Mouse (Mus musculus) mesoderm, embryonic 11.5 days (tissue): ENCODE data around the gene Sh3tc1.

Experiments
- DNase-seq: peaks from one replicate; pipeline ENCODE4 v3.0.0-alpha.2; 2012; ENCODE audit warnings: low read depth, low spot score

Sh3tc1 gene

DNA sequence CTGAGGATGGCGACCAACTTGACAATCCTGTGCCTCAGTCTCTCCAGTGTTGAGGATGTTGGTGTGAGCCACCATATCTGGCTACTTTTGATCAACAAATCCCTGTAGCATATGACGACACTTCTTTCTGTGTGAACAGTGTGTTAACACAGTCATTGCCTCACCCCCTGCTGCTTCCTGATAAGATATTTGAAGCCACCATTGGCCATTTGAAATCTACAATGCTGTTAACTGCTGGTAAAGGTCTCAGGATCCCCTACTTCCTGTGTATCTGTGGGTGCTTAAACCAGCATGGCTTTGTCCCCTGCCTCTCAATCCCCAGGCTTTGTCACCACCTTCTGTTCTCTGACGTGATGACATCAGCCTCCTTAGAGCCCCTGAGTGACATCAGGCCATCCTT is 54.7 kb downstream of the Sh3tc1 start:
- DNase-seq: no peak

DNA sequence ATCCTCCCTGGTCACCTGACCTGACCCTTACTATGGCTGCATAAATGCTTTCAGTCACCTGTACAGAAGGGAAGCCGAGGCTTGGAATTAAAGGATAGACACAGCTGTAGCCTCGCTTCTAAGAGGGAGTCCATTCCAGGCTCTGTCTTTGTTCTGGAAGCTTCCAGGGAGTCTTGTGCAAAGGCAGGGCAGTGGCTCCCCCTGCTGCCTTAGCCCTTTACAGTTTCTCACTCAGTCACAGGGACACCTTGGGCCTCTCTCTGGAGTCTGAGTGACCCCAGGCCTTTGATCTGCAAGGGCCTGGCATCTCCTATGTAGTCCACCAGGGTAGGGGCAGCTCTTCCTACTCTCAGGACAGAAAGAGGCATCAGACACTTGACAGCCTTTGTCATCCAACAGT is 58.8 kb downstream of the Sh3tc1 start:
- no peak for DNase-seq

DNA sequence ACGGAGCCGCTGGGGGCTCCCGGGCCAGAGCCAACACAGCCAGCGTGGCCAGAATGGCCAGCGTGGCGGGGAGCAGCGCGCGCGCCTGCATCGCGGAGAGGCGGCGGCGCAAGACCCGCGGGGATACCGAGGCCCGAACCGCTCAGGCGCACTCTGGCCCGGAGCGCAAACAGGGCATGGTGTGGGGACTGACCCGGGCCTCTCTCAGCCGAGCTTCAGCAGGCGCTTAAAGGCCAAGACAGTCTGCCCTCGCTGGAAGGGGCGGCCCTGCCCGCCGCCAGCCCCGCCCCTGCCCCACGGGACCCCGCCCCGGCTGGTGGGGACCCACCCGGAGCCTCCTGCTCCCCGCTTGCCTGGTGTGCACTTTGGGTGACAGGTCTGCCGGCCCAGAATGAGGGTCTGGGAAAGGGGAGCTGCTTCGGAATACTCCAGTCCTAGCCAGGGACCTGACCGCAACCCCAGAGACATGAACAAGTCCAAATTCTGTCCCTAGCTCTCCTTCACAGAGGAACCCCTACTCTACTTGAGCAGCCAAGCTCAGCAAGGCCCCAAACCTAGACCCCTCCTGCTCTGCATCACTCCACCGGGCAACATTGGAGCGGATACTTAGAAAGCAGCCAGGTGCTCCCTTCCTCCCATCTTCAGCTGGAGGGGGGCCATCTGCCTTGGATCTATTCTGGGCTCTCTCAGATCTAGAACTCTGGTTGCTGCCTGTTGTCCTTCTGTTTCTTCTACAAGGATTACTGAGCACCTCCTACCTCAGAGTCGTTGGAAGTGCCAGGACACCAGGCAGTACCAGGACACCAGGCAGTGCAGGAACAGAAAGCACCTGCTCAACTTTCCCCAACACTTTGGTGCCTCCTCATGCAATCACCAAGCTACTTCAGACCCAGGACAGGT is 60.3 kb downstream of the Sh3tc1 start, which contains the start of gene Htra3:
Gene Htra3 (minus strand): TSS at position 527 of the 900 bp plus-strand sequence.
- DNase-seq: no peak

DNA sequence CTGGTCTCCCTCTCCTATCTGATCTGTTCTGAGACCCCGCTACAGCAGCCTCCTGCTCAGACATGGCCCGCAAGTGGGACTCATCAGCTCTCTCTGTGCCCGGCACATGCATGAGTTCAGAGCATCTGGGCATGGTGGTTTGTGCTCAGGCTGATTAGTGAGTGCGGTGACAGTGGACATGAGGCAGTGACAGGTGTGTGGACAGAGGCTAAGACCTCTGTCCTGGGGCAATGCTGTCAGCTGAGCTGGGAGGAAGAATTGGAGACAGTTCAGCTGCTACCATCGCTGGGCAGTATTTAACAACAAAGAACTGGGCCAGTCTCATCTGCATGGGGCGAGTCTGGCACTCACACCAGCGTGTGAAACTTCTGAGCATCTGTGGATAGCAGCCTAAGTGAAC is 62.8 kb downstream of the Sh3tc1 start:
- no peak for DNase-seq

DNA sequence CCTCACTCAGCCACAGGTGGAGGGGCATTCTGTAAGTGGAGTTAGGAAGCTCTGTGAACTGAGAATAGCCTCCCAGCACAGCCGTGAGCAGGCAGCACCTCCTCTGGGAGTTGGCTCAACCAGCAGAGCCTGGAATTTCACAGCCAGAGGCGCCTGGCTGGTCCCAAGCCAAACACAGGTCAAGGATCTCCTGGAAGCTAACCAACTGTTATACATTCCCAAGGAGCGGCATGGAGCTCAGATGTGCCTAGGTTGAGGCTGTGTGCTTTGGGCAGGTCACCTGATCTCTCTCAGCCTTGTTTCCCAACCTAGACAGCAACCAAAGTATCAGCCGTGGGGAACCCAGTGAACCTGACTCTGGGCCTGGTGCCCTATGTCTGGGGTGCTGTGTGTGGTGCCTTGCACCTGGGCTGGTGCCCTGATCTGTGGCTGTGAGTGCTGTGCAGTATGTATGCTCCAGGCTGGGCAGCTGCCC is 65.7 kb downstream of the Sh3tc1 start:
- DNase-seq: peak; percentile 46

DNA sequence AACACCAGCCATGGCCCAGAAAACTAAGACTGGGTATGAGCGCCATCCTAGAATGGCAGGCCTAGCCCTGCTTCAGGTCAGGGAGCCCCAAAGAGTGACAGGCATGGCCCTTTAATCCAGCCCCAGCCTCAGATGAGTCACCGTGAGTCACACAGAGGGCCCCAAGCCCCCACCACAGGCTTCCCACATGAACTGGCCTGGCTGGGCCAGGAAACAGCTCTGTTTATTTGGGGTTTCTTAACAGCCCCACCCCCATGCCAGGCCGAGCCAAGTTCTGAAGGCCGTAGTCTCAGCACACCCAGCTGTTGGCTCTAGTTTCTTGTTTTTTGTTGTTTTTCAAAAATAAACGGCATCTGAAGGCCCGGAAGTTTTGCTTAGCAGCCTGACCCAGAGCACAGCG is 66.7 kb downstream of the Sh3tc1 start:
- no peak for DNase-seq

DNA sequence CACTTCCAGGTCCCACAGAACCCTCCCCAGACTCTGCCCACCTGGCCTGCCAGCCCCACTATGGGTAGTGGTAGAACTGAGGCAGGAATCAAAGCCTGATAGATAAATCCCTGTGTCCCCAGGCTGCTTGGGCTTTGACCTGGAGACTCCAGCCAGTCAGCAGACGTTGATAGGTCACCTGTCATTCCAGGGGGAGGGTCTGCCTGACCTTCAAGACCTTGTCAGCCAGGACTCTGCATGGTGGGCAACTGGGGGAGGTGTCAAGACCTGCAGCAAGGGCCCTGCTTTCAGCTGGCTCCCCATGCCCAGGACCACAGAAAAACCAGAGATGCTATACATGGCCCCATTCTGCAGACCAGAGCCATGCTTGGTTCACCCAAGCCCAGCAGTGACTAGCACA is 67.2 kb downstream of the Sh3tc1 start:
- no peak for DNase-seq

DNA sequence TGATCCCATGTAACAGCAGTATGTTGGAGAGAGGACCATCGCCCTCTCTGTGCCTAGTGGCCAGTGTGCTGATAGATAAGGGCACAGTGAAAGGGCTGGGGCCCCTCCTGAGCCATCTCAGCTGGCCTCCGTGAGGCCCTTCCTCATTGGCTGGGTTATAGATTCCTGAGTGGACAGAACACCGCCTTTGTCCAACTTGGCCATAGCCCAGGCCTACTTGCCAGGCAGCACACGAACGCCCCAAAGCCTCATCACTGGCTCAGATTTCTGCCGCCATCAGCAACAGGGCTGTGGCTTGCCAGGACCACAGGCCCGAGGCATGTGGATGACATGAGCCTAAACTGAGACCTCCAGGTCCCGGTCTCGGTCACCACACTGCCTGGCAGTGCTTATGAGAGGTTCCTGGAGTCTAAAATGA is 68.3 kb downstream of the Sh3tc1 start:
- no peak for DNase-seq

DNA sequence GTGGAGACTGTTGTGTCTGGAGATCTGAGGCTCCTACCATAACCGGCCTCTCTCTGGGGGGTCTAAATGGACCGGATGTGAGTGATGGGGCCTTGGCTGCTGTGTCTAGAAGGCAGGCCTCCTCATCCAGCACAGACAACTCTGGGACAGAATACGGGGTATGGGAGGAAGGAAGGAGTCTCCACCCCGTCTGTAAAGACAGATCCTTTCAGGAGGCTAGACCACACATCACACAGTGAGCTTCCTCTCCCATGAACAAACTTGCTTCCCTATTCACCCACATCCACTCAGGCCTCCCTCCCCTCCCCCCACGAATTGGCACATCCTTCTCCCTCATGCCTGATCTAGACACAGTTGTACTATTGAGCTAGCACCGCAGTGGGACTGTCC is 69.4 kb downstream of the Sh3tc1 start:
- no peak for DNase-seq

DNA sequence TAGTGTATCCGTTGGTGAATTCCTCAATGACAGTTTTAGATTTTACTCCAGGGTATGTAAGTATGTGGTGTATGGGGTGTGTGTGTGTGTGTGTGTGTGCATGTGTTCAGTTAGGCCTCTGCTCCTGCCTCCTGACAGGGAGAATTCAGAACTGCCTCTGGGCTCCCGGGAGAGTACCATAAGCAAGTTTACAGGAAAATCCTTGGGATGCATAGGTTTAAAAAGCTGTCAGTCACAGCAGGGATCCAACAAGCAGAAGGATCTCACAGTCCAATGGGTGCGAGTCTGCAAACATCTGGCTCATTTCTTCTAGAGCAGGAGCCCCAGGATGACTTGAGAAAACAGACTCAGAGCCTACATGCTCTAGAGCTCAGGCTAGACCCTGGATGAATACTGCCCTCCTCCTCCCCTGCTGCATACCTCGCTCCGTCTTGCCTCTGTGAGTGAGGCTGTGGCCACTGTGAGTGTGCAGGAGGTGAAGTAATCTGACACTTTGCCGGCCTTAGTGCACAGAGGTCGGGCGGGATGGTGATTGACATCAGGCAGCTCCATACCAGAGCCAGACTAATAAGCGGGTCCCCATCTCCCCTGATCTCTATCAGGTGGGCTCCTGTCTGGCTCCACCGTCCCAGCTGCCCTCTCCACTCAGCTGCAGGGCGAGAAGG is 69.9 kb downstream of the Sh3tc1 start:
- peak; percentile 69 for DNase-seq

DNA sequence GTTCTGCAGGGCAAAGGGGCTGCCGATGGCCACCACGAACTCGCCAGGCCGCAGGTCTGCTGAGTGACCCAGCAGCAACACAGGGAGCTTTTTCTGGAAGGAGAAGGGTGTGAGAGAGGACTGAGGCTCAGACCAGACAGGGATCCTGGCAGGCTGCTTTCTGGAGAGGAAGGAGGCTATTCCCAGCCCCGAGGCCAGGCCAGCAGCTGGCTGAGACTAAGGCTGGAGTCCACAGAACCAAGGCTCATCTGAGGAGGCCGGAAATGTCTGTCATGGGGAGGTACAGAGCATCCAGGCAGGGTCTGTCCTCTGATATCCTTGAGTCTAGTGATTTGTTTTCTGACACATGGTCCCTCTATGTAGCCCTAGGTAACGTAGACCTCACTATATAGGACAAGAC is 73.6 kb downstream of the Sh3tc1 start:
- no peak for DNase-seq

DNA sequence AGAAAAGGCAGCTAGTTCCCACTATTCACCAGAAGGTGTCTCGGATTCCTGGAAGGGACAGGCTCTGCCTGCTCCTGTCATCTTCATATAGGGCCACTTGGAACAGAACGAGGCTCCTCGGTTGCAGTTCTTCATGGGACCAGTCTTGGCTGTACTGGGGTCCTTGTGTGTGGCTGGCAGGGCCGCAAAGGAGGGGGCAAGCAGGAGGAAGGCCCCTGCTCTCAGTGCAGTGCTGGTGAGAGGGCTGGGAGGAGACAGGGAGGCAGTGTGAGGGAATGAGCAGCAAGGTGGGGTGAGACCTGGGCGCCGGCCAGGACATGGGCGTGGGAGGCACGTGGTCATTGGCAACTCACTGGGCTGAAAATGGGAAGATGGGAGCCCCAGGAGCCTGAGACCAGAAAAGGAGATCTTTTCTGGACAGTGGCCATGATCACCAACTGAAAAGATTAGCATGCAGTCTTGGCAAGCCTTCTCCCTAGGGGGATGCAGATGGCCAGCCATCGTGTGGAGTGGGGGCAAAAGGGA is 77.7 kb downstream of the Sh3tc1 start:
- DNase-seq: no peak

DNA sequence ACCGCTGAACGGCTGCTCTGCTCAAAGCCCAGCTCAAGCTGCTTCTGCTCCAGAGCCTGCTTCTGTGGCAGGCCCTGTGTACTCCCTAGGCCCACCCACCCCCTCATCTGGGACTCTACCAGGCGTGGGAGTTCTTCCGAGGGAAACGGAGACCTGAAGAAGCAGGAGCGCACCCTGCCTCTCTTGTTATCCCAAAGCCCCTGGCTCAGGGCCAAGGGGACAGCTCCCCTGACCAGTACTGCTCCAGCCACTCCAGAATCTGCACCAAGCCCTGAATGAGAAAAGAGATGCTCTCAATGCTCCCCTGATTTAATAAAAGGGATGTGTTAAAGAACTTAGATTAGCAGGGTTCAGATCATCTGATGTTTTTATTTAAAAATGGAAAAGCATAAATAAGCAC is 78.6 kb downstream of the Sh3tc1 start:
- no peak for DNase-seq

DNA sequence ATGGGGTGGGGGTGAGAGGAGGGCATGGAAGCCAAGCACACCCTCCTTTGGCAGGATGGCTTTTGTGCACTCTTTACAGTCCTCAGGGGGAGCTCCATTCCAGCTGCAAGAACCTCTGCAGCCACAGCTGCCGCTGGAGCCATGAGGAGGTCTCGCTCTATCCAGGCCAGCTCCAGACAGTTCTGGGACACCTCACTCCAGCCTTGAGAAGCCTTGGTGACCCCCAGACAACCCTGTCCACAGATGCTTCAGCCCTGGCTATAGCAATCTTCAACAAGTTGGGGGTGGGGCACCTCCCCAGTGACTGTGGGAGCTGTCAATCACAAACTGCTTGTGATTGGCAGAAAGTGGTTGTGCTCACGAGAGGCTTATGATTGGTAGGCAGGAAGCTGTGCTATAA is 80.3 kb downstream of the Sh3tc1 start:
- DNase-seq: no peak

DNA sequence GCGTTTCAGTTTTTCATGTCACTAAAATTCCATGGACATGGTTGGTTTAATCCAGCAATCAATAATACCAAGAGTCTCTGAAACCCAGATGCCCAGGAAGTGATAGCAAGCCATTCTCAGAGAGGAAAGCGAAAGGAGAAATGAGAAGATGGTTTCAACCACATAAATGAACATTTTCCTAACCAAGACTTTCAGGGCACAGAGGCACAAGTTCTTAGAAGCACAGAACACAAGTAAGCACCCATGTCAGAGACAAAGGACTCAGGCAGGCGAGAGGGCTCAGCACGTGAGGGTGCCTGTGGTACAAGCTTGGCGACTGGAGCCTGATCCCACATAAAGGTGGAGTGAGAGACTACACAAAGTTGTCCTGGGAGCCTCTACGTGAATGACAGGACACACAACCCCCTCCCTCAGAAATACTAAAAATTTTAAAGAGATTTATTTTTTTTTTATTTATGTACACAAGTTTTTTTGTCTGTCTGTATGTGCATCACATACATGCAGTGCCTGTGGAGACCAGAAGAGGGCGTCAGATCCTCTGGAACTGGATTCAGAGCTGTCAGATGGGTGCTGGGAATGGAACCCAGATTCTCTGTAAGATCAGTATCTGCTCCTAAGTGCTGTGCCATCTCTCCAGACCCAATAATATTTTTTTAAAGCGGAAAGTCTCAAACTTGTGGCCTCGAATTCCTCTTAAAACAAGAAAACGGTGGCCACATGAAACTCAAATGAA is 83.9 kb downstream of the Sh3tc1 start:
- no peak for DNase-seq

DNA sequence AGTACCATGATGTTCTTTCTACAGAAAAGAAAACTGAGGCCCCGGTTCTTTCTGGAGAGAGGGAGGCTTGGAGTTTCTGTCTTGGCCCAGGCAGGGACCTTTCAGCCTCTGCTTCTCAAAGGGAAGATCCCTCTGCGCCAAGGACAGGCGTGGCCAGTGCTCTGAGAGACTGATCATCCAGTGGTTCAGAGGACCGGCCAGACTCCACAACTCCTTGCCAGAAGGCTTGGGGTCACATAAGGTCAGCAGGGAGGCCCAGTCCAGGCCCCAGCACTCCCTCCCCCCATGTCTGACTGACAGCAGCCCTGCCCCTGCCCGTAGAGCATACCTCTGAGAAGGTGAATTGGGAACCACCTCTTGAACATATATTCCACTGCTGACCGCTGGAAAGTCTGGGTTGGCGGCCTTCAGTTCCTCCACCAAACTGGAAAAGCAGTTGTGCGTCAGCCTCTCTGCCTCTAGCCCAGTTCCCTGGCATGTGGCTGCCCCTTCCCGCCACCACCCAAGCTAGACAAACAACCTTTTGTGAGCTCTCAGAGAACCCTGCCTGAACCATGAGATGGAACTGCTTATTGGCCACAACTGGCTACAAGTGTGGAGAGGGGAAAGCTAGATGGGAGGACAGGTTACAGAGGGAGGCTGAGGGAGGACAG is 85.9 kb downstream of the Sh3tc1 start:
- DNase-seq: no peak

DNA sequence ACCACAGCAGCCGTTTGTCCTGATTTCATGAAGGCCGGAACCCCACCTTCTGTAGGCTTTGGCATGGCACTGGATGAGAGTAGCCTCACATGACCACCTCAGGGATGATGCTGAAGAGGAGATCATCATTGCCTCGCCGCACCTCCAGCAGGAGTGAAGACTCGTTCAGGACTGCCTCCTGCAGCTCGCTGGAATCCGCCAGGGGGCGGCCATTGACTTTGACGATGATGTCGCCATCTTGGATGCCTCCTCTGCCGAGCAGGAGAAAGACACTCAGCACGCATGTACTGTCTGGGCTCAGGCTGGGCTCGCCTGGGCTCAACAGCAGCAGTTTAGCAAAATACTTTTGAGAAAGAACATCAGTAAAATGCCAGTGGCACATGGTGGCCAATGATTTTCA is 86.9 kb downstream of the Sh3tc1 start:
- DNase-seq: no peak

DNA sequence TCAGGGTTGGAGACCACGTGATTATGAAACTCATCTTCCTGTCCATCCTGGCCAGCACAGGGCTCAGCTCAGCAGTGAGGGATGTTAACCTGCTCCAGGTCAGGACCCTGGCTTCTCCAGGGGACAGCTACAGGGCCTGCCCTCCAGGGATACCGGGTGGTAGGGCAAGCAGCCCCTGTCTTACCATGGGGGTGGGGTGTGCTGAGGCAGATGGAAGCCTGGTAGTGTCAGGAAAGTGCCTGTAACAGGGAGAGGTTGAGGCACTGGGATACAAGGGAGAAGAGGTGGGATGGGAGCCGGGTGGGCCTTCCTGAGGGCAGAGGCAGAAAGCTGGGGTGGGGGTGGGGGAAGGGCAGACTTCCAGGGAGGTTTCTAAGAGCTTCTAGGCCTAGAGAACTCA is 87.5 kb downstream of the Sh3tc1 start:
- no peak for DNase-seq

DNA sequence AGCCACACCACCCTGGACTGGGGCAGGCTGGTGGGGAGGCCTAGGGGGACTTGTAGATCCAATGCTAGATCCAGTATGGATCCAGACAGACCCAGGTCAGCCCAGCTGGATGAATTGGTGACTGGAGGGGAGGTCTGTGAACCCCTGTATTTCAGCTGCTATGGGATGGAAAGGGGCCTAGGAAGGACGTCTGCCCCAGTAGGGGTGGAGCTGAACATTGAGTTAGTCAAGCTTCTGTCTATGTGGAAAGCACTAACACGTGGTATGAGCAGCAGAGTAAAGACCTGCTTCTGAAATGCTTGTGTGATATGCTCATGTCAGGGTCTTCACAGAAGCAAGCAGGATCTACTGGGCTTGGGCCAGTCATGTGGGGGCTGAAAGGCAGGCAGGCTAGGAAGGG is 91.6 kb downstream of the Sh3tc1 start:
- DNase-seq: no peak

DNA sequence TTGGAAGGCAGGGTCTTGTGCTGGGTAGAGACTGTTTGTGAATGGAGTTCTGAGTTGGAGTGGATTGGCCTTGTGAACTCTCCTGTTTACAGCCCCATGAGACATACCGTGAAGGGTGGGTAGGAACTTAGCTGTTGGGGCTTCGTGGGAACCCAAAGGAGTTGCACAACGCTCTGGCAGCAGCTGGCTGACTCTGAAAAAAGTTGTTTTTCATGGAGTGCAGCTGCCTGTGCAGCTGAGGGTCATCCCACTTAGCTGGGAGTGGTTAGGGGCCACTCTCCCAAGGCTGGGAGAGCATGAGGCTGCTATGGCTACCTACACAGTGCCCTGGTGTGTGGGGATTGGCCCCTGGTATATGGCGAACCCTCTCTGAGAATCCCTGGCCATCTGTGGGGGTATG is 92.2 kb downstream of the Sh3tc1 start:
- DNase-seq: no peak
